Mouse (Mus musculus): Measurements from ENCODE around the gene Pirb.

DNA sequence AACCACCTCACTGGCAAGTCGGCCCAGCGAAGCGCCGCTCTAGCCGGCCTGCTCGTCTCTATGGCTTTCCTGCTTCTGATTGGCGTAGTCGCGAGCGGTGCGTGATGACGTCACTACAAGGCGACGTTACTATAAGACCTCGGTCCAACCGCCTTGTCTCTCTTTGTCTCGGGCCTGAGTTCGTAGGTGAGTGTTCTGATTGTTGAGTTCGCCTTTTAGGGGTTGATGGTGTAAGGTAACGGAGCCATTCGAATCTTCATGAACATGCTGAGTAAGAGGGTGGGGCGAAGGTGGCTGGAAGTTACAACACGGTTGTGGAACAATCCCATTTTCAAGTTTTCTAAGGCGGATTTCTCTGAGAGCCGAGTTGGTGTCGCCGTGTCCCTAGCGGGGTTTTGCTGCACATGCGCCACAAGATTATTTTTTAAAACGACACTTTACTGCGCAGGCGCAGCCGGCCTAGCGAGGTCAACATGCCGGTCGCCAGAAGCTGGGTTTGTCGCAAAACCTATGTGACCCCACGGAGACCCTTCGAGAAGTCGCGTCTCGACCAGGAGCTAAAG is 16.2 kb downstream of the Pirb start, which contains the start of gene Rps9:
- peak; percentile 70 for TF ChIP-seq TCF12 (IDR thresholded peaks at IDR 0.05; ENCODE audit: low read depth, low read length)
- 0 out of 2 replicates have a peak, but pooled peaks have one; percentile 5 for TF ChIP-seq MXI1 (IDR thresholded peaks at IDR 0.05; ENCODE audit: low read depth, low read length)
- TF ChIP-seq GATA1 (IDR thresholded peaks at IDR 0.05; ENCODE audit: low read depth, low read length) = no peak
- peak; percentile 99; the same call in 1 of the 2 replicates for TF ChIP-seq POLR2AphosphoS5 (IDR thresholded peaks at IDR 0.05; ENCODE audit: borderline replicate concordance, low read depth, low read length)

All from MEL (cell line).